Mouse (Mus musculus): ENCODE measurements around the gene Eif5. TPM values are rescaled to one million over a fixed set of nuclear protein-coding genes. Genes with fewer than 3 reads are reported as not detected.

Gene Eif5
- total and polyA plus RNA-seq, 3 experiments, result 39.4 to 170 (median 160) TPM

DNA sequence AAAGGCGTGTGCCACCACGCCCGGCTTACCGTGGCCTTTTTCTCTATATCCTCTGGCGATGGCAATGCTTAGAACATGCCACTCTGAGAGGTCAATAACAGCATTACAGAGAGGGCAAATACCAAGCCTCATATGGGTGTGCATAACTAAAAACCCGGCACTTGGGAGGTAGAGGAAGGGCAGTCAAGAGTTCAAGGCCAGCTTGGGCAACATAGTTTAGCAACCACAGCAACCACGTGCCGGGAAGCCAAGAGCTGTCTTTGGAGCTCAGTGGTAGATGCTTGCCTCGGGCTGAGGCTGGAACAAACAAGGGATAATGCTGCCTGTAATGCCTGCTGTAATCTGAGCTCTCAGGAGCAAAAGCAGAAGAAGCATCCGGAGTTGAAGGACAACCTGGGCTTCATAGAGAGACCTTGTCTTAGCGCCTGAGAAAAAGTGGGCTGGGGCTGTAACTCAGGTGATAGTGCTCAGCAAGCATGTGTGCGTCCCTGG lies 25.2 kb upstream of the Eif5 start:
- 89% methylated on average over 12 of the region's 12 CpGs for WGBS

DNA sequence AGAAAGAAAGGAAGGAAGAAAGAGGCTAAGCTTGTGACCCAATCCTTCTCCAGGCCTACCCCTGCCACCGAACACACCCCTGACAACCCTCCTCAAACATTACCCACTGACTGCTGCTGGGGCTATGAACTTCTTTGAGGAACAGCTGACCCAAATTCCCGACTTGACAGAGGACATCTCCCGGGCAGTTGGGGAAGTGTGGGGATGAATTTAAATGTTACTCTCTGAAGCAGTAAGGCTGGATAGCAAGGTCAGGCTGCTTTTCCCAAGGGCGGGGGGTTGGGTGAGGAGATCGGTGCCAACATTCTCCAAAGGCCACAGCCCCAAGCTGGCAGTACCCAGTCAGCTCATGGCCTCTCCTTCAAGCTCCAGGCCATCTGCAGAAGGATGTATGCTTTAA lies 24.1 kb upstream of the Eif5 start:
- Histone ChIP-seq H3K36me3 (ENCODE audit: control insufficient read depth, insufficient read depth, low read length) (no peaks in the 10 kb centered on the region), H3K4me1 (ENCODE audit: control insufficient read depth, insufficient read depth, low read length) (peaks cover 2% of the 10 kb centered on the region; the same call in 1 of the 2 replicates), H3K4me3 (no peak overlapping the region), H3K79me2 (replicated peaks; ENCODE audit: control insufficient read depth, insufficient read depth, low read length) (no peaks in the 10 kb centered on the region), H3K27ac (no peak overlapping the region), H3K27me3 (ENCODE audit: control insufficient read depth, insufficient read depth, low read length) (no peaks in the 10 kb centered on the region), H3K9ac (ENCODE audit: low read depth, low read length) (no peak overlapping the region)
- WGBS, result 60% methylated on average over 5 of the region's 5 CpGs
- no peak for DNase-seq
- no peak for TF ChIP-seq EP300 (IDR thresholded peaks at IDR 0.05; ENCODE audit: insufficient read depth, low read depth, low read length)
- intact Hi-C loops (cut with DNase I), result no loop called here

More for the DNA sequence above, 25.2 kb upstream of the Eif5 start:
- intact Hi-C loops (cut with DNase I), result no loop called here
- Histone ChIP-seq H3K27ac (no peak overlapping the region), H3K4me1 (ENCODE audit: control insufficient read depth, insufficient read depth, low read length) (peaks cover 2% of the 10 kb centered on the region; the same call in 1 of the 2 replicates), H3K9ac (ENCODE audit: low read depth, low read length) (no peak overlapping the region), H3K27me3 (ENCODE audit: control insufficient read depth, insufficient read depth, low read length) (no peaks in the 10 kb centered on the region), H3K36me3 (ENCODE audit: control insufficient read depth, insufficient read depth, low read length) (no peaks in the 10 kb centered on the region), H3K79me2 (replicated peaks; ENCODE audit: control insufficient read depth, insufficient read depth, low read length) (no peaks in the 10 kb centered on the region), H3K4me3 (no peak overlapping the region)
- TF ChIP-seq CTCF (IDR thresholded peaks at IDR 0.05) (no peak), POLR2A (IDR thresholded peaks at IDR 0.05; ENCODE audit: insufficient read depth, low read depth, low read length) (no peak), EP300 (IDR thresholded peaks at IDR 0.05; ENCODE audit: insufficient read depth, low read depth, low read length) (no peak)
- no peak for DNase-seq

DNA sequence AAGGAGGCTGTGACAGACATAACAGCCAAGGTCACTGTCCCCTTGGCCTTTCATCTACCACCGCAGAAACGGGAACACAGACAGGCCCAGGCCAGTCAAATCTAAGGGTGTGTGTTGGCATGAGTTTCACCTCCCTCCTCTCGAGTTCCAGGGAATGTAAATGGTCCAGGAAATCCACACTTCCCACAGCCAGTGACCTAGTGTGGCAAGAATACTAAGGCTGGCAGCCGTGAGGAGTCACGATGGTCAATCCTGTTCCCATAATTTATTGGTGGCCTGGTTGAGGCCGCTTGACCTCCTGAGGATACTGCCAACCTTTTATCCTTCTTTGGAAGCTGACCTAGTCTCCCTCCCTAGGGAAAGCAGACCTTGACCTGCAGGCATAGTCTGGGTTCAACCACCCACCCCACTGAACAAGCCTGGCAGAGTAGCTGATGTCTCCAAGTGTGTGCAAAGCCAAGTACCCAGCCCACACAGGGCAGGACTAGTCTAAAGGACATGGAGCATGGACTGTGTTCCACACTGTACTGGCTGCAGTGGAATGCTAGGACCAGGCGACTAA lies 23.5 kb upstream of the Eif5 start:
- intact Hi-C loops (cut with DNase I), result no loop called here
- TF ChIP-seq EP300 (IDR thresholded peaks at IDR 0.05; ENCODE audit: insufficient read depth, low read depth, low read length) (no peak), CTCF (IDR thresholded peaks at IDR 0.05) (no peak), POLR2A (IDR thresholded peaks at IDR 0.05; ENCODE audit: insufficient read depth, low read depth, low read length) (no peak)
- DNase-seq, result no peak
- H3K9ac ChIP-seq (ENCODE audit: low read depth, low read length), result no peak overlapping the region
- peaks cover 2% of the 10 kb centered on the region; the same call in 1 of the 2 replicates for H3K4me1 ChIP-seq (ENCODE audit: control insufficient read depth, insufficient read depth, low read length)
- 51% methylated on average over 7 of the region's 7 CpGs for WGBS
- H3K27me3 ChIP-seq (ENCODE audit: control insufficient read depth, insufficient read depth, low read length), result no peaks in the 10 kb centered on the region
- no peaks in the 10 kb centered on the region for H3K36me3 ChIP-seq (ENCODE audit: control insufficient read depth, insufficient read depth, low read length)
- H3K4me3 ChIP-seq, result no peak overlapping the region
- H3K27ac ChIP-seq, result no peak overlapping the region
- H3K79me2 ChIP-seq (replicated peaks; ENCODE audit: control insufficient read depth, insufficient read depth, low read length), result no peaks in the 10 kb centered on the region

DNA sequence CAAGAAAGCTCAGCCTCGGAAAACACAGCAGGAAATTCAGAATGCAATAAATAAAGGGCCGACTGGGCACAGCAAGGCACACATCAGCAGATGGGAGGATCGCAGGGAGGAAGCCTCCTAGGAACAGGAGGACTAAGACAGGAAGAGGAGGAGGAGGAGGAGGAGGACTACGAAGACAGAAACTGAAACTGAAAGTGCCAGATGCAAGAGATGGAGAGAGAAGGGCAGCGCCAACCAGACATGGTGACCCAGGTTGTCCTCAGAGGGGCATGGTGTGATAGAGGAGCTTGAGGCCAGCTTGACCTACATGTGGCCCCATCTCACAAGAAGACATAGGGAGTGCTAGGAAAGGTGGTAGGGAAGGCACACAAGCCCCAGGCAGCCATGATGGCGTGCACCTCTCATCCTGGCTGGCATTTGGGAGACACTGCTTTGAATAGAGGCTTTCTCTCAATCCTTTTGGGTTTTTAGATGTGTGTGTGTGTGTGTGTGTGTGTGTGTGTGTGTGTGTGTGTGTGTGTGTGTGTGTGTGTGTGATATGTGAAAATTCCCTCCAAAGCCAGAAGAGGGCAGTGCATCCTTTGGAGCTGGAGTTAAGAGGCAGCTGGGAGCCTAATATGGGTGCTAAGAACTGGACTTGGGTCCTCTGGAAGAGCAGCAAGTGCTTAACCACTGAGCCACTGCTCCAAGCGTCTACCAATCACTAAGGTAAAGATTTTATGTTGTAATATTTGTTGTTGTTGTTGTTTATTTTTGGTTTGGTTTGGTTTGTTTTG lies 22.8 kb upstream of the Eif5 start:
- Histone ChIP-seq H3K36me3 (ENCODE audit: control insufficient read depth, insufficient read depth, low read length) (no peaks in the 10 kb centered on the region), H3K4me1 (ENCODE audit: control insufficient read depth, insufficient read depth, low read length) (peaks cover 2% of the 10 kb centered on the region; the same call in 1 of the 2 replicates), H3K79me2 (replicated peaks; ENCODE audit: control insufficient read depth, insufficient read depth, low read length) (no peaks in the 10 kb centered on the region), H3K4me3 (no peak overlapping the region), H3K27me3 (ENCODE audit: control insufficient read depth, insufficient read depth, low read length) (no peaks in the 10 kb centered on the region), H3K27ac (no peak overlapping the region), H3K9ac (ENCODE audit: low read depth, low read length) (no peak overlapping the region)
- TF ChIP-seq CTCF (IDR thresholded peaks at IDR 0.05) (no peak), POLR2A (IDR thresholded peaks at IDR 0.05; ENCODE audit: insufficient read depth, low read depth, low read length) (no peak), EP300 (IDR thresholded peaks at IDR 0.05; ENCODE audit: insufficient read depth, low read depth, low read length) (no peak)
- no peak for DNase-seq
- WGBS, result 63% methylated on average over 7 of the region's 7 CpGs
- intact Hi-C loops (cut with DNase I), result no loop called here

DNA sequence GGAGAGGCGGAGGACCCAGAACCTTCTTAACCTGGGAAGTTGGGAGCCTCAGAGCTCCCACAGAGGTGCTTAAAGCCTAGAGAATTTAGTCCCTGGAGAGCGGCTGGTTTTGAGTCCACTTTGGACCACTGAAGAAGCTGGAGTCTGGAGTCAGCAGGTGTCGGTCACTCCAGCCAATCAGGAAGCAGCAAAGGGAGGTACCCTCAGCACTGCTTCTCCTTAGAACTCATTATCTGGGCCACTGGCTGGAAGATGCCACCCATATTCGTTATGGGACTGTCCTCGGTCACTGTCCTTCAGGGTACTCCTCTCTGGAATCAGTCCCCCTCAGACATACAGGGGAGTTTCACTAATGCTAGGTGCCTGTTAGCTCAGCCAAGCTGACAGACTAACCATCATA lies 21.9 kb upstream of the Eif5 start:
- no peaks in the 10 kb centered on the region for H3K27me3 ChIP-seq (ENCODE audit: control insufficient read depth, insufficient read depth, low read length)
- DNase-seq, result no peak
- H3K4me3 ChIP-seq, result no peak overlapping the region
- H3K36me3 ChIP-seq (ENCODE audit: control insufficient read depth, insufficient read depth, low read length), result no peaks in the 10 kb centered on the region
- TF ChIP-seq POLR2A (IDR thresholded peaks at IDR 0.05; ENCODE audit: insufficient read depth, low read depth, low read length) (no peak), EP300 (IDR thresholded peaks at IDR 0.05; ENCODE audit: insufficient read depth, low read depth, low read length) (no peak), CTCF (IDR thresholded peaks at IDR 0.05) (no peak)
- no peaks in the 10 kb centered on the region for H3K79me2 ChIP-seq (replicated peaks; ENCODE audit: control insufficient read depth, insufficient read depth, low read length)
- intact Hi-C loops (cut with DNase I), result no loop called here
- H3K9ac ChIP-seq (ENCODE audit: low read depth, low read length), result no peak overlapping the region
- WGBS, result 93% methylated on average over 5 of the region's 5 CpGs
- H3K4me1 ChIP-seq (ENCODE audit: control insufficient read depth, insufficient read depth, low read length), result peaks cover 2% of the 10 kb centered on the region; the same call in 1 of the 2 replicates
- H3K27ac ChIP-seq, result no peak overlapping the region

DNA sequence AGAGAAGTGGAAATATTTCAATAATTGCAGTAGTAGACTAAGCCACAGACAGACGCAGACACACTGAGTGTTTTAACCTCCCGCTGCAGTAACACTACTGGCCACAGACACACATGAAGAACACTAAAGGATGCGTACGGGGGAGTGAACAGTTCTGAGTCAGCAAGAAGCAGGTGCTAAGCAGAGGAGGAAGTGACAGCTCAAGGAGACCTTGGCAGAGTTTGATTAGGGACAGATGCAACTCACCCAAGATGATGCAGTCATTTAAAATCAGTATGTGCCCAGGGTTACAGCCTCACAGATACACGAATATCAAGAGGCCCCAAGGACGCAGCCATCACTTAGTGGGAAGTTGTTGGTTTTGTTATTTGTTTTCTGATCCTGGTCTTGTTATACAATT lies 21.0 kb upstream of the Eif5 start:
- no peak overlapping the region for H3K4me3 ChIP-seq
- TF ChIP-seq EP300 (IDR thresholded peaks at IDR 0.05; ENCODE audit: insufficient read depth, low read depth, low read length) (no peak), POLR2A (IDR thresholded peaks at IDR 0.05; ENCODE audit: insufficient read depth, low read depth, low read length) (no peak), CTCF (IDR thresholded peaks at IDR 0.05) (no peak)
- H3K27ac ChIP-seq, result no peak overlapping the region
- no peaks in the 10 kb centered on the region for H3K27me3 ChIP-seq (ENCODE audit: control insufficient read depth, insufficient read depth, low read length)
- no peaks in the 10 kb centered on the region for H3K79me2 ChIP-seq (replicated peaks; ENCODE audit: control insufficient read depth, insufficient read depth, low read length)
- no peak overlapping the region for H3K9ac ChIP-seq (ENCODE audit: low read depth, low read length)
- WGBS, result 72% methylated on average over 6 of the region's 6 CpGs
- peaks cover 2% of the 10 kb centered on the region; the same call in 1 of the 2 replicates for H3K4me1 ChIP-seq (ENCODE audit: control insufficient read depth, insufficient read depth, low read length)
- DNase-seq, result no peak
- intact Hi-C loops (cut with DNase I), result no loop called here
- H3K36me3 ChIP-seq (ENCODE audit: control insufficient read depth, insufficient read depth, low read length), result no peaks in the 10 kb centered on the region
